Mouse (Mus musculus): ENCODE measurements around the gene Radil.

Gene Radil

GRCm38 (mm10) chr5:142486654-142487053, 64.2 kb downstream of the Radil start:
- DNase-seq (ENCODE audit: low read depth in 2 of 2, low spot score in 2 of 2): no peak

- DNase-seq (ENCODE audit: low read depth in 2 of 2, low spot score in 2 of 2): no peak
Measured at GRCm38 (mm10) chr5:142483581-142483980, 67.3 kb downstream of the Radil start.

- peak in 1 of 2 experiments; percentile 38 for DNase-seq (ENCODE audit: low read depth in 2 of 2, low spot score in 2 of 2)
Measured at GRCm38 (mm10) chr5:142482512-142482911, 68.4 kb downstream of the Radil start.

GRCm38 (mm10) chr5:142478829-142479435, 72.0 kb downstream of the Radil start:
- peak; percentile 46 to 70 for DNase-seq (ENCODE audit: low read depth in 2 of 2, low spot score in 2 of 2)

GRCm38 (mm10) chr5:142477866-142478615, 72.9 kb downstream of the Radil start:
- DNase-seq (ENCODE audit: low read depth in 2 of 2, low spot score in 2 of 2): no peak

GRCm38 (mm10) chr5:142477346-142477745, 73.6 kb downstream of the Radil start:
- no peak for DNase-seq (ENCODE audit: low read depth in 2 of 2, low spot score in 2 of 2)

- DNase-seq (ENCODE audit: low read depth in 2 of 2, low spot score in 2 of 2): no peak
Measured at GRCm38 (mm10) chr5:142475669-142476068, 75.2 kb downstream of the Radil start.

- DNase-seq (ENCODE audit: low read depth in 2 of 2, low spot score in 2 of 2): no peak
Measured at GRCm38 (mm10) chr5:142473696-142474095, 77.2 kb downstream of the Radil start.

GRCm38 (mm10) chr5:142469796-142470195, 81.1 kb downstream of the Radil start:
- DNase-seq (ENCODE audit: low read depth in 2 of 2, low spot score in 2 of 2): no peak

- no peak for DNase-seq (ENCODE audit: low read depth in 2 of 2, low spot score in 2 of 2)
Measured at GRCm38 (mm10) chr5:142468375-142468774, 82.5 kb downstream of the Radil start.

GRCm38 (mm10) chr5:142463461-142464454, 87.1 kb downstream of the Radil start, which contains the start of gene Ap5z1:
Gene Ap5z1, plus strand, starts transcription at chr5:142463944.
- DNase-seq (ENCODE audit: low read depth in 2 of 2, low spot score in 2 of 2): peak; percentile 87 to 90

- DNase-seq (ENCODE audit: low read depth in 2 of 2, low spot score in 2 of 2): no peak
Measured at GRCm38 (mm10) chr5:142463011-142463410, 87.9 kb downstream of the Radil start.

GRCm38 (mm10) chr5:142462641-142462948, 88.3 kb downstream of the Radil start:
- no peak for DNase-seq (ENCODE audit: low read depth in 2 of 2, low spot score in 2 of 2)

GRCm38 (mm10) chr5:142461942-142462640, 88.8 kb downstream of the Radil start:
- no peak for DNase-seq (ENCODE audit: low read depth in 2 of 2, low spot score in 2 of 2)

GRCm38 (mm10) chr5:142459834-142460233, 91.1 kb downstream of the Radil start:
- DNase-seq (ENCODE audit: low read depth in 2 of 2, low spot score in 2 of 2): no peak

GRCm38 (mm10) chr5:142458791-142459557, 91.9 kb downstream of the Radil start:
- DNase-seq (ENCODE audit: low read depth in 2 of 2, low spot score in 2 of 2): no peak

GRCm38 (mm10) chr5:142457345-142457744, 93.6 kb downstream of the Radil start:
- DNase-seq (ENCODE audit: low read depth in 2 of 2, low spot score in 2 of 2): no peak

- DNase-seq (ENCODE audit: low read depth in 2 of 2, low spot score in 2 of 2): no peak
Measured at GRCm38 (mm10) chr5:142456318-142456717, 94.6 kb downstream of the Radil start.

- DNase-seq (ENCODE audit: low read depth in 2 of 2, low spot score in 2 of 2): no peak
Measured at GRCm38 (mm10) chr5:142453742-142454141, 97.2 kb downstream of the Radil start.

GRCm38 (mm10) chr5:142451759-142452158, 99.1 kb downstream of the Radil start:
- DNase-seq (ENCODE audit: low read depth in 2 of 2, low spot score in 2 of 2): no peak
